Mouse (Mus musculus) G1E (cell line): ENCODE results near the gene Gm10718.
"Not testable (repeated sequence)": the region's sequence is repeated elsewhere in the genome, so short reads cannot be mapped to it uniquely, and the experiment has no call there.

Source experiments
- CTCF ChIP-seq: IDR thresholded peaks from 2 replicates; pipeline ENCODE4 v1.5.1; 2012; ENCODE audit warnings: low read depth, low read length, inconsistent platforms, mixed read lengths
- GATA1 ChIP-seq: IDR thresholded peaks from 2 replicates; pipeline ENCODE4 v1.6.1; 2012; ENCODE audit warnings: borderline replicate concordance, low read length, inconsistent platforms, mixed read lengths
- POLR2AphosphoS5 ChIP-seq: IDR thresholded peaks from 2 replicates; pipeline ENCODE4 v1.6.1; 2012; ENCODE audit warnings: low read depth, low read length, inconsistent platforms; ENCODE audit not compliant: insufficient replicate concordance
- TAL1 ChIP-seq: conservative IDR thresholded peaks from 2 replicates; pipeline ENCODE4 v1.6.1; 2012; ENCODE audit warnings: low read depth, low read length, inconsistent platforms, mixed read lengths

DNA sequence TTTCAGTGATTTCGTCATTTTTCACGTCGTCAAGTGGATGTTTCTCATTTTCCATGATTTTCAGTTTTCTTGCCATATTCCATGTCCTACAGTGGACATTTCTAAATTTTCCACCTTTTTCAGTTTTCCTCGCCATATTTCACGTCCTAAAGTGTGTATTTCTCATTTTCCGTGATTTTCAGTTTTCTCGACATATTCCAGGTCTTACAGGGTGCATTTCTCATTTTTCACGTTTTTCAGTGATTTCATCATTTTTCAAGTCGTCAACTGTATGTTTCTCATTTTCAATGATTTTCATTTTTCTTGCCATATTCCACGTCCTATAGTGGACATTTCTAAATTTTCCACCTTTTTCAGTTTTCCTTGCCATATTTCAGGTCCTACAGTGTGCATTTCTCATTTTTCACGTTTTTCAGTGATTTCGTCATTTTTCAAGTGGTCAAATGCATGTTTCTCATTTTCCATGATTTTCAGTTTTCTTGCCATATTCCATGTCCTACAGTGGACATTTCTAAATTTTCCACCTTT lies 22.8 kb upstream of the Gm10718 start, which contains the start of gene Gm10722:
- TF ChIP-seq CTCF, GATA1, TAL1, POLR2AphosphoS5: not testable (repeated sequence)
